Mouse (Mus musculus): ENCODE measurements around the gene Ppp1r3g.
A peak's percentile ranks its signal among the peaks of the same experiment; 100 is the strongest.
"Not testable (repeated sequence)": the region's sequence is repeated elsewhere in the genome, so short reads cannot be mapped to it uniquely, and the experiment has no call there.

The Ppp1r3g gene

GRCm38 (mm10) chr13:35958539-35958938 is at the start of gene Ppp1r3g:
Ppp1r3g (plus strand) TSS chr13:35958839.
- DNase-seq (ENCODE audit: low spot score) = no peak

GRCm38 (mm10) chr13:35911476-35911875 is 47.2 kb upstream of the Ppp1r3g start:
- DNase-seq (ENCODE audit: low spot score) = no peak

- no peak for DNase-seq (ENCODE audit: low spot score)
These were observed 20.6 kb upstream of the Ppp1r3g start for GRCm38 (mm10) chr13:35937991-35938390.

GRCm38 (mm10) chr13:35939871-35940665 is 18.6 kb upstream of the Ppp1r3g start:
- DNase-seq (ENCODE audit: low spot score) = no peak

- no peak for DNase-seq (ENCODE audit: low spot score)
These were observed 17.7 kb upstream of the Ppp1r3g start for GRCm38 (mm10) chr13:35940934-35941333.

DNA sequence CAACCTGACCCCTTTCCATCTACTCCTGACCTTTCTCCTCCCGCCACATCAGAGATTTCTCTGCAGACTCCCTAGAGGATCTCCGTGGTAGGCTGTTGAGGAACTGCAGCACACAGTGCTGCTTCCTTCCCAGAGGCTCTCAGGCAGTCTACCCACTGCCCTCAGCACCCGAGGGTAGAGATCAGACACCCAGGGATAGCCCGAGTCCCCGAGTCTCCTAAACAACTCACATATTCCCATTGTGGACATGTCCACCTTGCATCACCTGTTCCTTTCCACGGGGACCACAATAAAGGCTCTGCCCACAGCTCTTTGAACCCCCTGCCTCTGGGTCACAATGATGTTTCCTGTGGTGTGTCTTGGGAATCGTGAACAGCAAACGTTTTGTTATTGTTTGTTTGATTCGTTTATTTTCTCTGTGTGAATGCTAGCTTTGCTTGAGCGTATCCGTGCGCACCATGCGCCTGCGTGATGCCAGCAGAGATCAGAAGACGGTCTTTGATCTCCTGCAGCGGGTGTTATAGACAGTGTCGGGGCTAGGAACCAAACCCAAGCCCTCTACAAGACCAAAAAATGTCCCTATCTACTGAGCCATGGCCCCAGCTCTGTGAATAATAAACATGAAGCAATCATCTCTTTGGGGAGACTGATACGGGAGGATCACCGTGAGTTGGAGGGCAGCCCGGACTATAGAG is 11.8 kb upstream of the Ppp1r3g start:
- no peak for DNase-seq (ENCODE audit: low spot score)

DNA sequence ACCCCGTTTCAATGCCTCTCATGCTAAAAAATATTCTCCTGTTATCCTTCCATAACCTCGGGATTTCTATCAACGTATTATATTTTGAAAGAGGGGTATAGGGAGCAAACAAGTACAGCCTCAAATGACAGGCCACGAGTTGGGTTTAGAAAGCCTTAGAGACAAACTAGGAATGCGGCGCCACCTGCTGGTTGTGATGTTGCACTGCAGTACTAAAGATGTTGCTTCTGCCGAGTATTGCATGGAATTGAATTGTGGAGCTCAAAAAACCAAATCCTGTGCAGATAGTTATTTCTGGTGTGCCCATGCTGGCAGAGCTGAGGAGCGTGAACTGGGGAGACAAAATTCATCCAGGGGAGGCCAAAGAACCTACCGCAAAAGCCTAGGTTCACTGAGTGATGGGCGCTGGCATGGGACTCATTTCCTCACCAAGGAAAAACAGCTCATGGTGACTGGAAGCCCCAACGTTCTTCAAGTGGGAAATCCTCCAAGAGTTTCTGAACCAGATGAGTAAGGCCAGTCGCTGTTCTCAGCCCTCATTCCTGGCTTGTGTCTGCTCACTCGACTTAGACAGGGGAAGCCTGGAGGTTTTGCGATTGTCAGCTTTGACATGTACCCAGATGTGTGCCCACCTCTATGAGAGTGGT is 11.2 kb upstream of the Ppp1r3g start:
- peak; percentile 68 for DNase-seq (ENCODE audit: low spot score)

GRCm38 (mm10) chr13:35949814-35950455 is 8.7 kb upstream of the Ppp1r3g start:
- DNase-seq (ENCODE audit: low spot score) = no peak

GRCm38 (mm10) chr13:35959391-35960067 is 890 bp downstream of the Ppp1r3g start:
- no peak for DNase-seq (ENCODE audit: low spot score)

DNA sequence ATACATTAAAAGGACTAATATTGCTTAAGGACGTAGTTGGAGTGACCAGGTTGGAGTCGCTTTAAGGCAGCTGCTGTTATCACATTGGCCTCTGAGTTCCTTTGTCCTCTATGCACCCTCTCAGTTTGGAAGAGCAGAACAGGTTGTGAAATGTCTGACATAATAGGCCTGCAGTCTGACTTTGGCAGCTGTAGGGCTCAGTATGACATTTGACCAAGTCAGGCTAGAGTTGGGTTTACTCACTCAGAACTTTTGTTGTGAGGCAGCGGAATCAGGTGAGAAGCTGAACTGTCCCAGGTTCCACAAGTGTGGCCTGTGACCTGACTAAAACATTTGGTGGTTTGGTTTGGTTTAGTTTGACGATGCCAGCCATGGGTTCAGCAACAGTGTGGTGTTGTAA is 4.9 kb downstream of the Ppp1r3g start:
- no peak for DNase-seq (ENCODE audit: low spot score)

- no peak for DNase-seq (ENCODE audit: low spot score)
These were observed 9.1 kb downstream of the Ppp1r3g start for GRCm38 (mm10) chr13:35967690-35968089.

DNA sequence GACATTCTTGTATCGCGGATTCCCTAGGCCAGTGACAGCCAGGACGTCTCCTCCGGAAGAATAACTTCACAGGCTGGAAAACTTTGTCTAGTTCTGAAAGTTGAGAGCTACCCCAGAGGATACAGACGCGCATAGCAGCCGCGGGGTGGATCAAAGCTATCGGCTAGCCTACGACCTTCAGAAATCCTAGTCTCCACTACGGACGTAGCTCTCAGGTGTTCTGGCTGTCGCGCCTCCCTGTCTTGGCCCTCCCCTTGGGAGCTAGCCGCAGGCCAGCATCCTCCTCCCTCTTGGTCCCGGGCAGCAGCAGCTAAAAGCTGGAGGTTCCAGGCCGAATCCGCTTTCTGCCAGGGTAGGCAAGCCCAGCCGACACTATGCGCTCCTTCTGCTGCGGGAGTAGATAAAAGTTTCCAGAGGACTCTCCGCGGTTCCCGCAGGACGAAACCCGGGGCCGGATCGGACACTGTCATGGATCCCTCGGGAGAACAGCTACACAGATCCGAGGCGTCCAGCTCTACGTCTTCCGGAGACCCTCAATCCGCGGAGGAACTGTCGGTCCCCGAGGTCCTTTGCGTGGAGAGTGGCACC is 9.6 kb downstream of the Ppp1r3g start:
- no peak for DNase-seq (ENCODE audit: low spot score)

DNA sequence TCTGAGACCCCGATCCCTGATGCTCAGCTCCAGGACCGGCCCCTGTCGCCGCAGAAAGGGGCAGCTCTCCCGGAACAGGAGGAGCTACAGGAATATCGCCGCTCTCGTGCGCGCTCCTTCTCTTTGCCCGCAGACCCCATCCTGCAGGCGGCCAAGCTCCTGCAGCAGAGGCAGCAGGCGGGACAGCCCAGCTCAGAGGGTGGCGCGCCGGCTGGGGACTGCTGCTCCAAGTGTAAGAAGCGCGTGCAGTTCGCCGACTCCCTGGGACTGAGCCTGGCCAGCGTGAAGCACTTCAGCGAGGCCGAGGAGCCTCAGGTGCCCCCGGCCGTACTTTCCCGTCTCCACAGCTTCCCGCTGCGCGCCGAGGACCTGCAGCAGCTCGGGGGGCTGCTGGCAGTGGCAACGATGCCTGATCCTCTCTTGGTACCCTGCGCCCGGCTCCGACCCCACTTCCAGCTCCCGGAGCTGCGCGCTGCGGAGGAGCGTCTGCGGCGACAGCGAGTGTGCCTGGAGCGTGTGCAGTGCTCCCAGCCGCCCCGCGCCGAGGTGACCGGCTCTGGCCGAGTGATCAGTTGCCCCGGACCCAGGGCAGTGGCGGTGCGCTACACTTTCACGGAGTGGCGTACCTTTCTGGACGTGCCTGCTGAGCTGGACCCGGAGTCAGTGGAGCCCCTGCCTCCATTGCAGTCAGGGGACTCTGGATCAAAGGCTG is 10.2 kb downstream of the Ppp1r3g start:
- DNase-seq (ENCODE audit: low spot score) = no peak

DNA sequence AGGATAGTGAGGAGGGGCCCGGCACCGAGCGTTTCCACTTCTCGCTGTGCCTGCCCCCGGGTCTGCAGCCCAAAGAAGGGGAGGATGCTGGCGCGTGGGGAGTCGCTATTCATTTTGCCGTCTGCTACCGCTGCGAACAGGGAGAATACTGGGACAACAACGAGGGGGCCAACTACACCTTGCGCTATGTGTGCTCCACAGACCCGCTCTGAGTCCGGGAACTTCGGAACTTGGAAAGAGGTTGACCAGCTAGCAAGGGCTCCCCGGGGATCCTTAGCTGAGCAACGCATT is 10.7 kb downstream of the Ppp1r3g start:
- DNase-seq (ENCODE audit: low spot score) = no peak

GRCm38 (mm10) chr13:35969829-35970228 is 11.2 kb downstream of the Ppp1r3g start:
- DNase-seq (ENCODE audit: low spot score) = no peak

- no peak for DNase-seq (ENCODE audit: low spot score)
These were observed 18.3 kb downstream of the Ppp1r3g start for GRCm38 (mm10) chr13:35976912-35977311.

DNA sequence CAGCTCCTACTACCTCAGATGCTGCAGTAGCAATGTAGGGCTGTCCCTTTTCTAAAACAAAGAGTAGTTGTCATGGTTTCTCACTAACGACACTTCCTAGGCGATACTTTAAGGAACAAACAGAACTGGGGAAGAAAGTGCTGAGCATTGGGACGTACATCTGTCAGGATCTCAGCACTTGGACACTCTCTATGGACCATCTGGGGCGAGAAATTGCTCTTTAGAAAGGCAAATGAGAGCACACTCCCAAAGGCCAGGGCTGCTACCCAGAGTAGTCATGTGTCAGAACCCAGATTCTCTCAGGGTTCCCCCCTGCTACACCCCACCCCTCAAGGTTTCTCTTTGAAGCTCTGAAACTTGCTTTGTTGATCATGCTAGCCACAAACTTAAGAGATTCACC is 21.8 kb downstream of the Ppp1r3g start:
- no peak for DNase-seq (ENCODE audit: low spot score)

GRCm38 (mm10) chr13:35982985-35983384 is 24.3 kb downstream of the Ppp1r3g start:
- no peak for DNase-seq (ENCODE audit: low spot score)

- no peak for DNase-seq (ENCODE audit: low spot score)
These were observed 30.7 kb downstream of the Ppp1r3g start for GRCm38 (mm10) chr13:35989329-35989728.

DNA sequence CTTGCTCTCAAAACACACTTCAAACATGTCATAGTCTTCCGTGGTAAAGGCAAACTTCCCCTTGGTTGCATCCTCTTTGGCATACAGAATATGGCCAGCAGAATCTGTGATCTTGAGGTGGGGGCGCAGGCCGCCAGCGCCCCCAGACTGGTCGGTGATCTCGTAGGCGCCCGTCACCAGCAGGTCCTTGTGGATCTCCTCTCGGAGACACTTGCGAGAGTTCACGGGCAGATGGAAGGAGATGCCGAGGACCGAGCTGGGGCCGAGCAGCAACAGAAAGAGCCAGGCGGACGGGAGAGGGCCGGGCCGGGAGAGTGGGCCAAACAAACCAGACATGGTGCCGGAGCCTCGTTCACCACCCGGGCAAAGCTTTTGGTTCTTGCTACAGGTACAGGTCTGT is 32.5 kb downstream of the Ppp1r3g start:
- not testable (repeated sequence) for DNase-seq (ENCODE audit: low spot score)

GRCm38 (mm10) chr13:35994067-35994466 is 35.4 kb downstream of the Ppp1r3g start:
- DNase-seq (ENCODE audit: low spot score) = no peak

All from c-Kit-positive CD71-positive TER-119-positive erythroid progenitor cells, embryonic 14.5 days (primary cell).